ENCODE assay signal across 35 mouse cellular contexts in the genomic region with DNA sequence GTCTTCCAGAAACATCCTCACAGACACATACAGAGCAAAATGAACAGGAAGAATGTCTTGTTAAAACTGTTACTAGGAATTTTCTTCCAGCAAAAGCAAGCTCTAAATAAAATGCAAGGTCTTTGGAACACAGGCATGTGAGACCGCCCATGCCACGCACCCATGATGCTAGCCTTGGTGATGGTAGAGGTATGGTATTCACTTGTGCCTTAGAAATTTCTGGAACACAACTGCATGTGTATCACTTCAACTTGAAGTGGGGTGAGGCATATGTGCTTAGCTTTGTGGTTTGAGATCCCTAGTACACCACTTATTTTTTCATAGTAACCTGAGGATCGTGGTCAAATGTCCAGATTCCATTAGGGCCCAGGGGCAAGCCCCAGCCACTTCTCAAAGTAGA. TPM values are rescaled to one million over a fixed set of nuclear protein-coding genes. Genes with fewer than 3 reads are reported as not detected.
"Had no signal": no experiment of that assay in that cellular context is flagged by ENCODE, and none has a peak within 500 bp of the region (broad histone marks: within the 10 kb centered on the region; RNA-seq: fewer than 3 reads in every experiment).

No protein-coding gene starts in this region.

- H3K27me3 ChIP-seq: heart, embryonic 12.5 days; heart, embryonic 13.5 days; heart, embryonic 15.5 days; hindbrain, embryonic 12.5 days; hindbrain, embryonic 13.5 days; hindbrain, embryonic 15.5 days; intestine, embryonic 15.5 days; kidney, embryonic 15.5 days had no signal

- H3K36me3 ChIP-seq: heart, embryonic 10.5 days; heart, embryonic 12.5 days; heart, embryonic 13.5 days; heart, embryonic 15.5 days; hindbrain, embryonic 10.5 days; hindbrain, embryonic 12.5 days; hindbrain, embryonic 13.5 days; hindbrain, embryonic 15.5 days; intestine, embryonic 15.5 days; kidney, embryonic 15.5 days had no signal

- H3K4me1 ChIP-seq: heart, embryonic 10.5 days; heart, embryonic 12.5 days; heart, embryonic 13.5 days; heart, embryonic 15.5 days; hindbrain, embryonic 10.5 days; hindbrain, embryonic 12.5 days; hindbrain, embryonic 13.5 days; hindbrain, embryonic 15.5 days; intestine, embryonic 15.5 days had no signal

- H3K9me3 ChIP-seq: heart, embryonic 10.5 days; heart, embryonic 12.5 days; heart, embryonic 13.5 days; heart, embryonic 15.5 days; hindbrain, embryonic 12.5 days; hindbrain, embryonic 13.5 days; hindbrain, embryonic 15.5 days; intestine, embryonic 15.5 days; kidney, embryonic 15.5 days had no signal

- ATAC-seq: hindbrain, embryonic 16.5 days; hindbrain, postnatal 0 days; inflammation-experienced regulatory T-cells, adult 6 months; intestine, embryonic 15.5 days; intestine, embryonic 16.5 days; intestine, postnatal 0 days had no signal

- H3K4me2 ChIP-seq: heart, embryonic 11.5 days; heart, embryonic 12.5 days; heart, embryonic 13.5 days; heart, embryonic 15.5 days; hindbrain, embryonic 12.5 days; hindbrain, embryonic 13.5 days; hindbrain, embryonic 14.5 days; hindbrain, embryonic 15.5 days; intestine, embryonic 15.5 days; kidney, embryonic 15.5 days had no signal

- H3K27ac ChIP-seq: heart, embryonic 10.5 days; heart, embryonic 13.5 days; heart, embryonic 15.5 days; hindbrain, embryonic 10.5 days; hindbrain, embryonic 12.5 days; hindbrain, embryonic 13.5 days; hindbrain, embryonic 14.5 days; hindbrain, embryonic 15.5 days; hindbrain, postnatal 0 days; intestine, embryonic 15.5 days; kidney, embryonic 15.5 days; kidney, postnatal 0 days; layer of hippocampus, adult 2 months had no signal

- DNase-seq: heart, postnatal 10 days; heart, postnatal 14 days; heart, postnatal 36 days; heart, postnatal 4 days; kidney, adult 11 months; kidney, adult 18-20 months; kidney, adult 2 months; kidney, adult 8-10 months; kidney, adult 9 months; kidney, postnatal 10 days; kidney, postnatal 14 days; kidney, postnatal 25 days; kidney, postnatal 36 days; kidney, postnatal 4 days; layer of hippocampus, adult 9-11 months; layer of hippocampus, postnatal 36 days had no signal

- H3K9ac ChIP-seq: heart, embryonic 12.5 days; heart, embryonic 13.5 days; heart, embryonic 15.5 days; hindbrain, embryonic 12.5 days; hindbrain, embryonic 13.5 days; hindbrain, embryonic 14.5 days; hindbrain, embryonic 15.5 days; intestine, embryonic 15.5 days; kidney, embryonic 15.5 days had no signal

- H3K4me3 ChIP-seq: heart, embryonic 10.5 days; heart, embryonic 12.5 days; heart, embryonic 13.5 days; heart, embryonic 15.5 days; hindbrain, embryonic 10.5 days; hindbrain, embryonic 12.5 days; hindbrain, embryonic 13.5 days; hindbrain, embryonic 15.5 days; intestine, embryonic 15.5 days; kidney, embryonic 15.5 days; layer of hippocampus, adult 2 months had no signal

RNA-seq across cellular contexts. Expression of gene Daam2, which starts 13.2 kb away (rescaled TPM):
- polyA plus RNA-seq: inflammation-experienced regulatory T-cells, adult 6 months had no signal

RNA-seq across cellular contexts. Expression of gene Kif6, which starts 37.6 kb away (rescaled TPM):
- polyA plus RNA-seq: inflammation-experienced regulatory T-cells, adult 6 months had no signal
